Mouse (Mus musculus) lung, adult 2 months (tissue): Measurements from ENCODE around the gene Emc10.

ENCODE experiments used
- CTCF ChIP-seq: fragments of 200-500 bp; IDR thresholded peaks from 2 replicates; pipeline ENCODE4 v1.5.1; 2011; ENCODE audit warnings: mild to moderate bottlenecking, low read length, control low read depth; ENCODE audit not compliant: insufficient read depth
- POLR2A ChIP-seq: fragments of 200-500 bp; IDR thresholded peaks from 2 replicates; pipeline ENCODE4 v1.6.1; 2011; ENCODE audit warnings: low read depth, mild to moderate bottlenecking, control low read depth, low read length, borderline replicate concordance; ENCODE audit errors: extremely low read depth

DNA sequence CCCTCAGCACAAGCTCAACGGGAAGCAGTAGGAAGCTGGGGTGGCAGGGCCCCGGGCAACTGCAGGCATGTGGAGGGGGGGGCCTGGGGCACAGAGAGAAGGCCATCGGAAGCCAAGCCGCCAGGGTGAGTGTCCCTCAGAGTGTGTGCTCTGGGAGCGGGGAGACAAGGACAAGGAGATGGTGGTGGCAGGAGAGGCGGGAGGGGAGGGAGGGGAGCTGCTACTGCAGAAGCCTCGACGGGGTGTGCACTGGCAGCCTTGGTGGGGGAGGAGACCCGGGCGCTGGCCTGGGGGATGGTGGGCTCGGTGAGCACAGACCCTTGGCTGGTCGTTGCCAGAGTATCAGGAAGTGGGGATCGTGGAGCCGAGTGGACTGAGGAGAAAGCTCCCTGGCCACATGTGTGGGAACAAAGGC, 53.9 kb downstream of the Emc10 start:
- TF ChIP-seq CTCF: no peak
- no peak for TF ChIP-seq POLR2A
